ENCODE assay signal across 25 mouse cellular contexts in genomic region chr2:82373152-82373551, GRCm38 (mm10).
A peak's percentile ranks its signal among the peaks of the same experiment; 100 is the strongest.
DNase-seq lines count a peak whose midpoint lies in the region; ATAC-seq and TF ChIP-seq lines count a peak whose summit lies in the region.
"Had no signal": no experiment of that assay in that cellular context is flagged by ENCODE, and none has a peak within 500 bp of the region (broad histone marks: within the 10 kb centered on the region; RNA-seq: fewer than 3 reads in every experiment).

No protein-coding gene starts in this region.

- H3K4me3 ChIP-seq in forebrain, embryonic 13.5 days, result no peak overlapping the region
- H3K4me3 ChIP-seq in forebrain, embryonic 11.5 days (ENCODE audit: low read depth, low read length), result no peak overlapping the region
- H3K4me3 ChIP-seq in hindbrain, postnatal 0 days (ENCODE audit: low read length), result no peak overlapping the region
- no peak overlapping the region for H3K4me3 ChIP-seq in hindbrain, embryonic 11.5 days (ENCODE audit: low read depth, low read length)
- H3K4me3 ChIP-seq: embryonic facial prominence, embryonic 15.5 days; gastrocnemius, adult 2 months; heart, embryonic 15.5 days; limb, embryonic 15.5 days; megakaryocyte, embryonic 14.5 days; myocyte; neural tube, embryonic 13.5 days had no signal

- H3K27ac ChIP-seq in forebrain, embryonic 13.5 days, result no peak overlapping the region
- no peak overlapping the region for H3K27ac ChIP-seq in forebrain, embryonic 11.5 days (ENCODE audit: low read depth, low read length)
- H3K27ac ChIP-seq in hindbrain, postnatal 0 days, result no peak overlapping the region
- H3K27ac ChIP-seq in hindbrain, embryonic 11.5 days (ENCODE audit: low read depth, low read length), result no peak overlapping the region
- H3K27ac ChIP-seq: embryonic facial prominence, embryonic 15.5 days; gastrocnemius, adult 2 months; heart, embryonic 15.5 days; limb, embryonic 15.5 days; liver, embryonic 14.5 days; neural tube, embryonic 13.5 days; stomach, postnatal 0 days had no signal

- peak; percentile 50; the same call in 1 of the 2 replicates for ATAC-seq in forebrain, embryonic 13.5 days
- no peak for ATAC-seq in forebrain, embryonic 11.5 days (replicated peaks; ENCODE audit: low FRiP score)
- ATAC-seq in hindbrain, postnatal 0 days, result 0 out of 2 replicates have a peak, but pooled peaks have one; percentile 43
- ATAC-seq in hindbrain, embryonic 11.5 days (ENCODE audit: low FRiP score), result no peak
- no peak for ATAC-seq in megakaryocyte-erythroid progenitor cell, adult 5-6 weeks (replicated peaks; ENCODE audit: low FRiP score, low TSS enrichment, poor library complexity, severe bottlenecking)

- TF ChIP-seq CTCF in hindbrain, postnatal 0 days (IDR thresholded peaks at IDR 0.05; ENCODE audit: low read depth), result no peak

- no peaks in the 10 kb centered on the region for H3K4me1 ChIP-seq in forebrain, embryonic 13.5 days
- H3K4me1 ChIP-seq in forebrain, embryonic 11.5 days (replicated peaks; ENCODE audit: control insufficient read depth, insufficient read depth, low read length), result no peaks in the 10 kb centered on the region
- H3K4me1 ChIP-seq in hindbrain, postnatal 0 days (ENCODE audit: insufficient read depth, low read length), result no peaks in the 10 kb centered on the region
- H3K4me1 ChIP-seq in hindbrain, embryonic 11.5 days (replicated peaks; ENCODE audit: control insufficient read depth, insufficient read depth, low read length), result no peaks in the 10 kb centered on the region
- H3K4me1 ChIP-seq: embryonic facial prominence, embryonic 15.5 days; heart, embryonic 15.5 days; limb, embryonic 15.5 days; megakaryocyte, embryonic 14.5 days; neural tube, embryonic 13.5 days had no signal

- DNase-seq in forebrain, embryonic 11.5 days (ENCODE audit: low spot score), result no peak
- peak; percentile 49 for DNase-seq in hindbrain, postnatal 0 days (ENCODE audit: low spot score)
- no peak for DNase-seq in hindbrain, embryonic 11.5 days (ENCODE audit: low spot score)
- peak; percentile 73 to 76 for DNase-seq in cerebellum, postnatal 10 days
- peak; percentile 33 for DNase-seq in retina, postnatal 1 day
- no peak for DNase-seq in layer of hippocampus, postnatal 25 days (ENCODE audit: extremely low spot score in 1 of 2, low spot score in 1 of 2)
- DNase-seq: adrenal gland, postnatal 25 days; gastrocnemius, adult 2 months; heart, postnatal 36 days; kidney, adult 8-10 months; kidney, postnatal 10 days; lung, embryonic 14.5 days; midbrain, embryonic 14.5 days; thymus, adult 2 months; thymus, postnatal 4 days had no signal

- no peaks in the 10 kb centered on the region for H3K27me3 ChIP-seq in forebrain, embryonic 13.5 days
- no peaks in the 10 kb centered on the region for H3K27me3 ChIP-seq in forebrain, embryonic 11.5 days (ENCODE audit: control insufficient read depth, insufficient read depth, low read length)
- H3K27me3 ChIP-seq in hindbrain, postnatal 0 days (ENCODE audit: insufficient read depth, low read length), result no peaks in the 10 kb centered on the region
- H3K27me3 ChIP-seq in hindbrain, embryonic 11.5 days (ENCODE audit: control insufficient read depth, insufficient read depth, low read length), result no peaks in the 10 kb centered on the region
- H3K27me3 ChIP-seq: embryonic facial prominence, embryonic 15.5 days; heart, embryonic 15.5 days; limb, embryonic 15.5 days; megakaryocyte, embryonic 14.5 days; neural tube, embryonic 13.5 days had no signal

- no peaks in the 10 kb centered on the region for H3K9me3 ChIP-seq in forebrain, embryonic 13.5 days (replicated peaks)
- H3K9me3 ChIP-seq in forebrain, embryonic 11.5 days (ENCODE audit: control insufficient read depth, low read length), result no peaks in the 10 kb centered on the region
- H3K9me3 ChIP-seq in hindbrain, postnatal 0 days (ENCODE audit: low read length), result no peaks in the 10 kb centered on the region
- H3K9me3 ChIP-seq in hindbrain, embryonic 11.5 days (ENCODE audit: control insufficient read depth, low read length), result no peaks in the 10 kb centered on the region
- H3K9me3 ChIP-seq: embryonic facial prominence, embryonic 15.5 days; heart, embryonic 15.5 days; limb, embryonic 15.5 days; megakaryocyte, embryonic 14.5 days; neural tube, embryonic 13.5 days had no signal

- no peak overlapping the region for H3K4me2 ChIP-seq in forebrain, embryonic 13.5 days
- H3K4me2 ChIP-seq in forebrain, embryonic 11.5 days (ENCODE audit: low read depth, low read length, severe bottlenecking), result no peak overlapping the region
- no peak overlapping the region for H3K4me2 ChIP-seq in hindbrain, postnatal 0 days (ENCODE audit: low read depth, low read length)
- no peak overlapping the region for H3K4me2 ChIP-seq in hindbrain, embryonic 11.5 days (replicated peaks; ENCODE audit: low read depth, low read length)
- H3K4me2 ChIP-seq: embryonic facial prominence, embryonic 15.5 days; heart, embryonic 15.5 days; limb, embryonic 15.5 days; lung, embryonic 14.5 days; neural tube, embryonic 13.5 days had no signal

- H3K9ac ChIP-seq in forebrain, embryonic 13.5 days, result no peak overlapping the region
- no peak overlapping the region for H3K9ac ChIP-seq in forebrain, embryonic 11.5 days (ENCODE audit: low read length)
- H3K9ac ChIP-seq in hindbrain, postnatal 0 days (replicated peaks; ENCODE audit: low read length), result no peak overlapping the region
- no peak overlapping the region for H3K9ac ChIP-seq in hindbrain, embryonic 11.5 days (ENCODE audit: low read depth, low read length)
- H3K9ac ChIP-seq: embryonic facial prominence, embryonic 15.5 days; heart, embryonic 15.5 days; limb, embryonic 15.5 days; liver, embryonic 14.5 days; lung, embryonic 14.5 days; neural tube, embryonic 13.5 days had no signal

- H3K36me3 ChIP-seq in forebrain, embryonic 13.5 days (ENCODE audit: poor library complexity, severe bottlenecking), result no peaks in the 10 kb centered on the region
- no peaks in the 10 kb centered on the region for H3K36me3 ChIP-seq in forebrain, embryonic 11.5 days (ENCODE audit: control insufficient read depth, insufficient read depth, low read length)
- no peaks in the 10 kb centered on the region for H3K36me3 ChIP-seq in hindbrain, postnatal 0 days (ENCODE audit: insufficient read depth, low read length)
- no peaks in the 10 kb centered on the region for H3K36me3 ChIP-seq in hindbrain, embryonic 11.5 days (ENCODE audit: control insufficient read depth, insufficient read depth, low read length)
- H3K36me3 ChIP-seq: embryonic facial prominence, embryonic 15.5 days; heart, embryonic 15.5 days; limb, embryonic 15.5 days; neural tube, embryonic 13.5 days had no signal

- 76% methylated on average over 3 of the region's 3 CpGs for WGBS in forebrain, embryonic 13.5 days
- 91% methylated on average over 3 of the region's 3 CpGs for WGBS in forebrain, embryonic 11.5 days
- WGBS in hindbrain, postnatal 0 days, result 67% methylated on average over 3 of the region's 3 CpGs
- 92% methylated on average over 3 of the region's 3 CpGs for WGBS in hindbrain, embryonic 11.5 days

Comparison
In these comparisons a context has a peak if more than half of its experiments do, and no peak if none do; other contexts are left out.
1. ATAC-seq: peak in forebrain, embryonic 13.5 days (single experiment) and hindbrain, postnatal 0 days (single experiment); none in forebrain, embryonic 11.5 days (single experiment), hindbrain, embryonic 11.5 days (single experiment) and megakaryocyte-erythroid progenitor cell, adult 5-6 weeks (single experiment).
2. DNase-seq: peak in hindbrain, postnatal 0 days (single experiment), cerebellum, postnatal 10 days (2 of 2) and retina, postnatal 1 day (single experiment); none in forebrain, embryonic 11.5 days (single experiment), hindbrain, embryonic 11.5 days (single experiment) and layer of hippocampus, postnatal 25 days (0 of 2).